Mouse (Mus musculus) forebrain, embryonic 14.5 days (tissue): ENCODE data around the gene Trim23. TPM values are rescaled to one million over a fixed set of nuclear protein-coding genes. Genes with fewer than 3 reads are reported as not detected.

Experiments
- ATAC-seq: fragments of 200-750 bp; cut with Nextera tagmentation; 2 replicates; pipeline ENCODE4 v1.8.0; 2017; ENCODE audit warnings: mild to moderate bottlenecking, moderate library complexity
- DNase-seq: peaks from one replicate; pipeline ENCODE4 v3.0.0-alpha.2; 2015; ENCODE audit warnings: low spot score
- H3K27ac ChIP-seq: fragments of 300-500 bp; sonication (generic); 2 replicates; pipeline ENCODE4 v1.5.1; 2014; ENCODE audit warnings: low read depth, mild to moderate bottlenecking, control low read depth, low read length, moderate library complexity
- H3K27me3 ChIP-seq: fragments of 300-500 bp; sonication (generic); replicated peaks from 2 replicates; pipeline ENCODE4 v1.6.1; 2014; ENCODE audit warnings: low read length, control low read depth, mixed read lengths; ENCODE audit not compliant: control insufficient read depth, insufficient read depth
- H3K36me3 ChIP-seq: fragments of 300-500 bp; sonication (generic); 2 replicates; pipeline ENCODE4 v1.6.1; 2014; ENCODE audit warnings: low read length, control low read depth; ENCODE audit not compliant: control insufficient read depth, insufficient read depth
- H3K4me1 ChIP-seq: fragments of 300-500 bp; sonication (generic); 2 replicates; pipeline ENCODE4 v1.6.1; 2014; ENCODE audit warnings: antibody characterized with exemption, low read length, control low read depth; ENCODE audit not compliant: control insufficient read depth, insufficient read depth
- H3K4me2 ChIP-seq: fragments of 300-500 bp; sonication (generic); 2 replicates; pipeline ENCODE4 v1.6.1; 2014; ENCODE audit warnings: mild to moderate bottlenecking, control low read depth, low read length
- H3K4me3 ChIP-seq: fragments of 300-500 bp; sonication (generic); 2 replicates; pipeline ENCODE4 v1.5.1; 2014; ENCODE audit warnings: low read depth, low read length, control low read depth
- H3K9ac ChIP-seq: fragments of 300-500 bp; sonication (generic); 2 replicates; pipeline ENCODE4 v1.6.1; 2014; ENCODE audit warnings: mild to moderate bottlenecking, low read length, control low read depth, moderate library complexity
- H3K9me3 ChIP-seq: fragments of 300-500 bp; sonication (generic); replicated peaks from 2 replicates; pipeline ENCODE4 v1.6.1; 2016; ENCODE audit warnings: low read length, control low read depth, mixed read lengths; ENCODE audit not compliant: control insufficient read depth
- WGBS: fragments of 180-500 bp; shearing (Covaris S2); extraction: QIAGEN DNeasy Blood & Tissue Kit; methylation state at CpG from one replicate; pipeline ENCODE4 v1.1.7; 2014; 5-methylcytosine and 5-hydroxymethylcytosine counted together
- polyA plus RNA-seq: library from polyadenylated mRNA; unstranded; fragments of >200 nt; fragmentation: Nextera tagmentation; extraction: Ambion mirVana; gene quantifications from 2 replicates; pipeline ENCODE4 v1.2.1, GENCODE M21; 2014

Trim23 gene
- 39.9 and 46.6 TPM in 2 replicates for polyA plus RNA-seq

DNA sequence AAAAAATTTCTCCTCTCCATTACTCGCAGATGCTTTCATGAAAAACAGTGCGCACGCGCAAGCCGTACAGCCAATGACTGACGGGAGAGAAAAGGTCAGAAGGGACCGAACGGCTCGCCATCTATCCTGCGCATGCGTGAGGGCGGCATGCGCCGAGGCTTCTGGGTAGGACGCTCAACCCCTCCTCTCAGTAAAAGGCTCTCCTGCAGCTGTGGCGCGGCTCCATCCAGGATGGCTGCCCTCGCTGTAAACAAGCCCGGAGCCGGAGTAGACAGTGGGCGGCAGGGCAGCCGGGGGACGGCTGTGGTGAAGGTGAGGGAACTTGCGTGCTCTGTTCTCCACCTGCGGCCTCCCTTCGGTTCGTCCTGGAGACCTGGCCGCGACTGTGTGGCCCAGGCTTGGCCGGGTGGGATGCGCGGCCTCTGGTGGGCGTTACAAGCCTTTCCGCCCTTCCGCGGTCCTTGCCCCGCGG, at the start of gene Trim23:
Trim23 (plus strand) TSS at position 148 of the 472 bp plus-strand sequence.
- Histone ChIP-seq H3K4me1 (peaks cover 17% of the 10 kb centered on the region), H3K36me3 (peaks cover 22% of the 10 kb centered on the region; the same call in 1 of the 2 replicates), H3K4me3 (peak within 1 kb of the TSS; percentile 84), H3K27me3 (no peaks in the 10 kb centered on the region), H3K9ac (peak within 1 kb of the TSS; percentile 89), H3K27ac (peak within 1 kb of the TSS; percentile 55), H3K9me3 (no peaks in the 10 kb centered on the region), H3K4me2 (peak within 1 kb of the TSS; percentile 78)
- peak; percentile 99 for ATAC-seq
- DNase-seq, result peak; percentile 100
- WGBS, result under 1% methylated on average over 38 of the region's 38 CpGs

DNA sequence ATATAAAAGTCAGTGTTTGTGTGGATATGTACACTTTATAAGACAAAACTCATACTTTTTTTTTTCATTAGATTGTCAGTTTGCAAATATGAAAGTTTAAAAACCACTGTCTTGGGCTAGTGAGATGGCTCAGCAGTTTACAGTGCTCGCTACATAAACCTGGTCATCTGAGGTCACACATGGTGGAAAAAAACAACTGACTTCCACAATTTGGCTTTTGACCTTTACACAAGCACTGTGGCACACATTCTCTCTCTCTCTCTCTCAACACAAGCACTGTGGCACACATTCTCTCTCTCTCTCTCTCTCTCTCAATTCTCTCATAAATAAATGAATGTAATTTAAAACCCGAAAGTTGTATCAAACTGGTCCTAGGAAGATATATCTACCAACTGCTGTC, 46.0 kb upstream of the Trim23 start:
- no peak overlapping the region for H3K9ac ChIP-seq
- WGBS, result 96% methylated on average over 2 of the region's 2 CpGs
- no peak overlapping the region for H3K27ac ChIP-seq
- H3K4me3 ChIP-seq, result no peak overlapping the region
- H3K9me3 ChIP-seq, result no peaks in the 10 kb centered on the region
- H3K36me3 ChIP-seq, result peaks cover 64% of the 10 kb centered on the region
- no peaks in the 10 kb centered on the region for H3K4me1 ChIP-seq
- no peaks in the 10 kb centered on the region for H3K27me3 ChIP-seq
- ATAC-seq (no peak), DNase-seq (no peak)
- no peak overlapping the region for H3K4me2 ChIP-seq

DNA sequence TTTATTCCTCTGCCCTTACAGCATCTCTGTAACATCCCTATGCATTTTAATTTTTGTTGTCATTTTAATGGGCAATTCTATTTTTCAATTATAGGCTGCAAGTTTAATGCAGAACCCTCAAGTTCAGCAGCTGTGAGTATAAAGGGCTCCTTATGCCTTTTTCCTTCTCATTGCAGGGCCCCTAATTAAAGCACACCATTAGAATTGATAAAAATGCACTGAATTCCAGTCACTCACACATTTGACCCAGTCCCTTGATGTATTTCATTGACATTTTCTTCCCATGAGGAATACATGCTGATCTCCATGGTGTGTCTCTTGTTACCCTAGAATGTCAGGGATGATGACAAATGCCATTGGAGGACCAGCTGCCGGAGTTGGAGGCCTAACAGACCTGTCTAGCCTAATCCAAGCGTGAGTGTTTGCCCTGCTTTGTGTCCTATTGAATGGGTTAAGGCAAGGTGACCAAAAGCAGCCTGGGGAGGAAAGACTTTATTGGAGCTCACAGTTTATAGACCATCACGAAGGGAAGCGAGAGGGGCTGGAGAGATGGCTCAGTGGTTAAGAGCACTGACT, 44.0 kb upstream of the Trim23 start:
- DNase-seq (peak; percentile 25), ATAC-seq (peak; percentile 57; the same call in 1 of the 2 replicates)
- Histone ChIP-seq H3K9ac (no peak overlapping the region), H3K4me3 (no peak overlapping the region), H3K36me3 (peaks cover 61% of the 10 kb centered on the region), H3K4me1 (no peaks in the 10 kb centered on the region), H3K27ac (no peak overlapping the region), H3K9me3 (no peaks in the 10 kb centered on the region), H3K27me3 (no peaks in the 10 kb centered on the region), H3K4me2 (no peak overlapping the region)
- 36% methylated on average over 4 of the region's 4 CpGs for WGBS

DNA sequence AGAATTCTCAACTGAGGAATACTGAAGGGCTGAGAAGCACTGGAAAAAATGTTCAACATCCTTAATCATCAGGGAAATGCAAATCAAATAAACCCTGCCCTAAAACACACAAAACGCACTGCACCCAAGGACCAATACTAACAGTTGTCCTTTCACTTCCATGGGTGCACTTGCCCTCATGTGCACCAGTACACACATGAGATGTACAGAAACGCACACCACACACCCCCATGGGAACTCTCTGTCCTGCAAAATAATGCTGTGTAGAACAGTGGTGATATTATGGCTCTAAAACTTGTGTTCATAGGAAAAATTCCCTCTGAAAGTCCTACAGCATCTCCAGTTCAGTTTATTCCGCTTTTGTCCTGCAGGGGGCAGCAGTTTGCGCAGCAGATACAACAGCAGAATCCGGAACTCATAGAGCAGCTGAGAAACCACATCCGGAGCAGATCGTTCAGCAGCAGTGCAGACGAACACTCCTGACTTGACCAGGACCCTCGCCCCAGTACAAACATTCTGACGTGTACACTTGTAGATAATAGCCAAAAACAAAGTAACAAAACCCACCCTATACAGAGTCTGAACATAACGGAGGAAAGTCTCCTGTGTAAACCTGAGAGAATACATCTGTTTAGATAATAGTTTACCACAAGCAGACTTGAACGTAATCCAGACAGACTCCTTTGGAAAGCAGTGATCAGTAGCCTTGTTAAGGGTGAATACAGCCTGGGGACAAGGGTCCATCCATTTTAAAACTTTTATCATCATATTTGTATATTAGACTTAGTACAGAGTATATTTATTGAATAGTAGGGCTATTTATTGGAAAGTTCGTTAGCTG, 39.0 kb upstream of the Trim23 start:
- peaks cover 76% of the 10 kb centered on the region for H3K36me3 ChIP-seq

DNA sequence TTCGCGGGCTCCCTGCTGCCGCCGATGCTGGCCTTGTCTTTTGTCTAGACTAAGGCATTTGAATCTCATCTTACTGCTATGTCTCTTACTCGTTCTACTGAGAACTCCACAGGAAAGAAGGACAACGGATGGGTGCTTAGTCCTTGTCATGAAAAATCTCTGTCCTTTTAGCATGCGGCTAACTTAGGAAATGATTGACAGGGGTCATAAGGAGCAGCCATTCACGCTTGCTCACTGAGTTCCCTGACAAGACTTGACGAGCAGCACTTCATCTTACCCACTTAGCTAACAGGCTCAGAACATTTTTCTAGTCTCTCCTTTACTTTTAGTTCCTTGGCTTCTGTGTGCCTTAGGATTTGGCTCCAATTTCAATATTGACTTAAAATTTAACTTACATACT, 33.7 kb upstream of the Trim23 start:
- Histone ChIP-seq H3K27me3 (no peaks in the 10 kb centered on the region), H3K4me3 (no peak overlapping the region), H3K9ac (no peak overlapping the region), H3K4me2 (no peak overlapping the region), H3K4me1 (no peaks in the 10 kb centered on the region), H3K9me3 (no peaks in the 10 kb centered on the region), H3K36me3 (peaks cover 87% of the 10 kb centered on the region), H3K27ac (no peak overlapping the region)
- DNase-seq, result no peak
- no peak for ATAC-seq
- WGBS, result 77% methylated on average over 9 of the region's 9 CpGs

More for the DNA sequence above, 39.0 kb upstream of the Trim23 start:
- DNase-seq, result peak; percentile 78
- Histone ChIP-seq H3K4me2 (no peak overlapping the region), H3K9me3 (no peaks in the 10 kb centered on the region), H3K27me3 (no peaks in the 10 kb centered on the region), H3K4me3 (no peak overlapping the region), H3K4me1 (no peaks in the 10 kb centered on the region), H3K27ac (no peak overlapping the region), H3K9ac (no peak overlapping the region)
- WGBS, result 40% methylated on average over 13 of the region's 13 CpGs
- peak; percentile 65 for ATAC-seq

DNA sequence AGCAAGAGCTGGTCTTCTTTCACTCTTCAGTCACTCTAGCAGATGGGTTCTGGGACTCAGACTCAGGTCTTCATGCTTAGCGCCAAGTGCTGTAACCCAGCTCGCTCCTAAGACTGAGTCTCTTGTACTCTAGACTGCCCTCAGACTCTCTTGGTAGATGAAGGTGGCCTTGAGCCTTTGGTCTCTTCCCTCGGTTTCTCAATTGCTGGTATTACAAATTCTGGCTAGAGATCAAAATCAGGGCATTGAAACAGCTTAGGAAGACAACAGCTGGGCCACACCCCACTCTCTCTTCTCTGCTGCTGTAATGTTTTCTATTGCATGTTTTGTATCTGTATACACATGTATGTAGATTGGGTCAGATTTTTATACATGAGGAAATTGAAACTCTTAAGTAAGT, 33.0 kb upstream of the Trim23 start:
- Histone ChIP-seq H3K27ac (no peak overlapping the region), H3K9me3 (no peaks in the 10 kb centered on the region), H3K4me2 (no peak overlapping the region), H3K36me3 (peaks cover 79% of the 10 kb centered on the region), H3K9ac (no peak overlapping the region), H3K4me1 (no peaks in the 10 kb centered on the region), H3K27me3 (no peaks in the 10 kb centered on the region), H3K4me3 (no peak overlapping the region)
- DNase-seq (no peak), ATAC-seq (no peak)
- 84% methylated on average over 3 of the region's 3 CpGs for WGBS

DNA sequence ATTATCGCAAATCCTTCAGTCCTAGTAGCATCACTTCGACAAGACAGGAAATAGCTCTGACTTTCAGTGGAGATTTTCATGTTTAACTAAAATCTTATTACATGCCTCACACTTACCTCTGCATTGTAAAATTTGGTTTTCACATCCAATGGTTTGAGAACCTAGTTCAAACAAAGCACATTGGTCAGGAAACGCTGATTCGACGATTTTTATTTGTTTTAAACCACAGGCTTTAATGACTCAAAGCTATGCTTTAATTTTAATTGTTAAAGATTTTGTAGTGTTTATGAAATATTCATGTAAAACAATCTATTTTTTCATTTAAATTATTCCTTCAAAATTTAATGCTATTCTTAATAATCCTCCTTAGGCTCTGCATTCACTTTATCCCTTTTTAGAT, 24.4 kb upstream of the Trim23 start:
- DNase-seq (no peak), ATAC-seq (no peak)
- H3K9me3 ChIP-seq, result no peaks in the 10 kb centered on the region
- H3K27ac ChIP-seq, result no peak overlapping the region
- no peak overlapping the region for H3K9ac ChIP-seq
- 99% methylated on average over 5 of the region's 5 CpGs for WGBS
- H3K27me3 ChIP-seq, result no peaks in the 10 kb centered on the region
- peaks cover 50% of the 10 kb centered on the region for H3K36me3 ChIP-seq
- no peaks in the 10 kb centered on the region for H3K4me1 ChIP-seq
- no peak overlapping the region for H3K4me2 ChIP-seq
- H3K4me3 ChIP-seq, result no peak overlapping the region

DNA sequence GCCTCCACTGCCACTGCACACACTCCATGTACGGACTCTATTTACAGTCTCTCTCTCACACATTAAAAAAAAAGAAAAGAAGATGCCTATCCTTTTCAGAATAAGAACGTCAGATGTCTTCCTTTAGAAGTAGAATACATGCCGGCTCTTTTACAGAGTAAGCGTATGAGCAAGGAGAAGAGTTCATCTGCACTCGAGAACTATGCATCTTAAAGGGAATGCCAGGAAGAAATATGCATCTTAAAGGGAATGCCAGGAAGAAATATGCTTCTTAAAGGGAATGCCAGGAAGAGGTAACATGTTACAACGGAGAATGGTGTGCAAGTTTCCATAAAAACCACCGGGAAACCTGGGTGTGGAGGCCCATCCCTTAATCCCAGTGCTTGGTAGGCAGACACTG, 23.5 kb upstream of the Trim23 start:
- no peaks in the 10 kb centered on the region for H3K27me3 ChIP-seq
- H3K27ac ChIP-seq, result no peak overlapping the region
- no peak overlapping the region for H3K4me2 ChIP-seq
- ATAC-seq (no peak), DNase-seq (no peak)
- H3K36me3 ChIP-seq, result peaks cover 52% of the 10 kb centered on the region
- H3K4me3 ChIP-seq, result no peak overlapping the region
- no peaks in the 10 kb centered on the region for H3K4me1 ChIP-seq
- 89% methylated on average over 7 of the region's 7 CpGs for WGBS
- H3K9me3 ChIP-seq, result no peaks in the 10 kb centered on the region
- H3K9ac ChIP-seq, result no peak overlapping the region

DNA sequence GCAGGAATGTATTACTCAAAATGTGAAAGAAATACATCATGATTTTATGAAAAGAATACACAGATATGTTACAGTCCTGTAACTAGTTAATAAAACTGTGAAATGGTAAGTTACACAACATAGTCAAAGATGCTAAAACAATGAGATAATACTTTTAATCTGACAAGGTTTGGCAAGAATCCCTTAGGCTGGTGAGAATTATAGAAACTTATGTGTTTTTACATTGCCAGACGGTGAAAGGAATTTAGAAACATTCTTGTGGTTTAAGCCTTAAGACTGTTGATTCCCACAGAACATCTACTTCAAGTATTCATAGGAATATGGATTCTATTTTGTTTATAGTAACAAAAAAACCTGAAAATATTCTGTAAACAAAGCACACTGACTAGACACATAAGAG, 22.9 kb upstream of the Trim23 start:
- no peak for DNase-seq
- no peaks in the 10 kb centered on the region for H3K27me3 ChIP-seq
- no peak overlapping the region for H3K27ac ChIP-seq
- no peaks in the 10 kb centered on the region for H3K9me3 ChIP-seq
- 89% methylated on average over 1 of the region's 1 CpGs for WGBS
- H3K4me2 ChIP-seq, result no peak overlapping the region
- ATAC-seq, result no peak
- H3K4me1 ChIP-seq, result no peaks in the 10 kb centered on the region
- no peak overlapping the region for H3K4me3 ChIP-seq
- peaks cover 56% of the 10 kb centered on the region for H3K36me3 ChIP-seq
- no peak overlapping the region for H3K9ac ChIP-seq
